Mouse (Mus musculus) frontal cortex, postnatal 14 days (tissue): ENCODE results near the gene Bpi.
A peak's percentile ranks its signal among the peaks of the same experiment; 100 is the strongest.

ENCODE experiments used
- DNase-seq, 2 experiments: peaks; one replicate each; pipeline ENCODE4 v3.0.0; 2022; ENCODE audit warnings: low spot score in 2 of 2

The Bpi gene

GRCm38 (mm10) chr2:158258005-158258418 is at the start of gene Bpi:
TSS of gene Bpi (plus strand) at chr2:158258094.
- no peak for DNase-seq

- no peak for DNase-seq
Observed at GRCm38 (mm10) chr2:158209776-158210175, 48.1 kb upstream of the Bpi start.

- DNase-seq, result peak in 1 of 2 experiments; percentile 42
Observed at GRCm38 (mm10) chr2:158210503-158210902, 47.4 kb upstream of the Bpi start.

DNA sequence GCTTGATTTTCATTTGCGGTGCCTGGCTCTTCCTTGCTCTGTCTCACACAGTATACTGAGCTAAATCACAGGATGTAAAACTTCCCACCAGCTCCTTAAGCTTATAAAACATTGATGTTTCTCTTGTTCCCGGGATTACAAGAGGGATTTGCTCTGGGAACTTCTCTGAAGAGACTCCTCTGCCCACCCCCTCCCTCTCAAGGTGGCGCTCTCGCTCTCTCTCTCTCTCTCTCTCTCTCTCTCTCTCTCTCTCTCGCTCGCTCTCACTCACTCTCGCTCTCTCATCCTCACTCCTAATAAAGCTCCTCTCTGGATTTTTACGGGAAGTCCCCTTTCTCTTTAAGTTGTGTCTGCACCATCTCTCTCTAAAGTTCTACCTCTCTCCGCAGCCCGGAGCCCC is 46.9 kb upstream of the Bpi start:
- DNase-seq, result no peak

GRCm38 (mm10) chr2:158211764-158212471 is 46.0 kb upstream of the Bpi start:
- DNase-seq, result no peak

- DNase-seq, result no peak
Observed at GRCm38 (mm10) chr2:158215283-158216117, 42.4 kb upstream of the Bpi start.

DNA sequence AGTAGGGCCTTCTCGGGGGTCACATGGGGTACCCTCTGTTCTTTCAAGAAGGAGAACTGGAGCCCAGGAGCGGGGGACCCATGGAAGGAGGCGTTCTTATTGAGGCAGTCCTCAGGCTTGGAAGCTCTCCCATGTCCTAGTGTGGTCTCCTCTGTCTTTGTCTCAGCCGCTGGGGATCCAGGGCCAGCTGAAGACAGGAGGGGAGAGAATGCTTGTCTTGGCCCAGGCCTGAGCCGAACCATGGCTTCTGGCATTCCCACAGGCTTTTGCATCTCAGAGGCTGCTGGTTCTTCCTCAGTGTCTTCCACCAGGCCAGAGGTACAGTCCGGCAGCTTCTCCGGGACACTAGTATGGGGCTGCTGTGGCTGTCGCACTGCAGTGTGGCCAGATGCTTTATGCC is 41.4 kb upstream of the Bpi start:
- no peak for DNase-seq

DNA sequence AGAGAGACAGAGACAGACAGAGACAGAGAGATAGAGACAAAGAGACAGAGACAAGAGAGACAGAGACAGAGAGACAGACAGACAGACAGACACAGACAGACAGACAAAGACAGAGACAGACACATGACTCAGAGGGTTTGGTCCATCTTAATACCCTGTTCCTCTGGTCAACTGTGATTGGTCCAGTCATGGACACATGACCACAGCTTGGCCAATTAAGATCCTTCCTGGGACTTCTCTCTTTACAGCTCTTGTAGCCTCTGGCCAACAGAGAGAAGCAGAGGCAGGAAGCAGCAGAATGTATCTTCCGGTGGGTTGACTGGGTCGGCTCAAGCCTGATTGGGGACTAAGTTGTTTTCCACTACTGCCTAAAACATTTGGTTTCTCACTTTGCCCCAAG is 38.3 kb upstream of the Bpi start:
- DNase-seq, result no peak

- DNase-seq, result no peak
Observed at GRCm38 (mm10) chr2:158221446-158222084, 36.3 kb upstream of the Bpi start.

DNA sequence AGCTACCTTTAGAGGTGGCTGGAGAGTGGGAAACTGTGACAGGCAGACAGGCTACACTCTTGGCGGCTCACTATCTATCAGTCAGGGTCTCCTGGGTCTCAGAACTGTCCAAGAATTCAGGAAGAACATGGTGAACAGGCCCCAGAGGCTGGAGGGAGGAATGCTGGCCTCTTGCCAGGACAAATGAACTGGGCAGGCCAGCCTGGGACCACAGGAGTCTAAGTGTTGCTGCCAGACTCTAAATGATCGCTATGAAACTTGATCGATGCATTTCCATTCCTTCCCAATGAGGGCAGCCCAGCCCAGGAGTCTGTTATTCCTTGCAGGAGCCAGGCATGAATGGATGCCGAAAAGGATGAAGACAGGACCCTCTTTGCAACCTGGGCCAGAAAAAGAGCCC is 35.2 kb upstream of the Bpi start:
- DNase-seq, result no peak

DNA sequence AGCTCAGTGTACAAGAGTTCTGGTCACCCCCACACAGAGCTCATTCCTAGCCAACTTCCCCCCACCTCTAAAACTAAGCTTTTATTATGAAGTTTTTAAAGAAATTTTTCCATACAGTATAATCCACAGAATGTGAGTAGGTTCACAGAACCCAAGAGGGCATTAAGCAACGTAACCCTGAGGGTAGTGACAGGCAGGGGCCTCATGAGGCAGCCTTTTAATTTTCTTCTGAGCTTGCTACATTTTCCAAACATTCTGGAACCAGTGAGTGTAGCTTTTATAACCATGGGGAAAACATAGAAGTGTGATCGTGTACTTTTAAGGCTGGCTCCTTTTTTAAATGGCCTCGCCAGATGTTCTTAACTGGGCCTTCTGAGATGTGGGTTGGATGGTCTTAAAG is 34.4 kb upstream of the Bpi start:
- no peak for DNase-seq

GRCm38 (mm10) chr2:158225301-158225700 is 32.6 kb upstream of the Bpi start:
- DNase-seq, result no peak

GRCm38 (mm10) chr2:158228670-158229502 is 29.0 kb upstream of the Bpi start, which contains the start of gene D630003M21Rik:
TSS of gene D630003M21Rik (minus strand) at chr2:158229222.
- no peak for DNase-seq

GRCm38 (mm10) chr2:158229503-158229892 is 28.4 kb upstream of the Bpi start:
- no peak for DNase-seq

DNA sequence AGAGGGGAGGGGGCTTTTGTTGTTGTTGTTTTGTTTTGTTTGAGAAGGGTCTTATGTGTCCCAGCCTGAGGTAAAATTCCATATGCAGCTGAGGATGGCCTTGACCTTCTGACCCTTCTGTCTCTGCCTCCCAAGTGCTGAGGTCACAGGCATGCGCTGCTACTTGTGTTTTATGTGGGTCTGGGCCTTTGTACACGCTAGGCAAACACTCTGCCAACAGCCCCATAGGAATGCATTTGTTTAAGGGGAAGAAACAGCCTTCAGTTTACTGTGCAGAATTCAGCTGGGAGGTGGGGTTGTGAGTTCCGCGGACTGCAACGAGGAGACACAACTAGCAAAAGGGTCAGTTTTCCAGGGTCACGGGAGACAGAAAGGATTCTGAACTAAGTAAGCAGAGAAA is 27.3 kb upstream of the Bpi start:
- no peak for DNase-seq

- DNase-seq, result no peak
Observed at GRCm38 (mm10) chr2:158231071-158231470, 26.8 kb upstream of the Bpi start.

- DNase-seq, result no peak
Observed at GRCm38 (mm10) chr2:158232414-158232813, 25.5 kb upstream of the Bpi start.

DNA sequence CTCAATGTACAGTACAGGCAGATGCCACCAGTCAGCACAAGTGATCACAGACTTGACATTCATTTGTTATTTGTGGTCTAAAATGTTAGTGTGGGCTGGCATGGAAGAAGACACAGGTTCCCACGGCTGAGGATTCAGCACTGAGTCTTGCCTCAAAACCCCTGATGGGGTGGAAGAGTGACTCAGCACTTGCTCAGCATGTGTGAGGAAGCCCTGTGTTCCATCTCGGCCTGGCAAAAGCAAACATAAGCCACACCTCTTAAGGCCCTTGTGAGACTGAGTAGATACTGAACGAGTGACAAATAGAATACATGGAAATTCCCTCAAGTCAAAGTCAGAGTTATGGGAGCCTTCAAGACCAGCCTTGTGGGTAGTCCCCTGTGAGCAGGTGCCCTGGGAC is 24.8 kb upstream of the Bpi start:
- no peak for DNase-seq

- DNase-seq, result no peak
Observed at GRCm38 (mm10) chr2:158236698-158237097, 21.2 kb upstream of the Bpi start.

GRCm38 (mm10) chr2:158238101-158238500 is 19.8 kb upstream of the Bpi start:
- DNase-seq, result no peak

DNA sequence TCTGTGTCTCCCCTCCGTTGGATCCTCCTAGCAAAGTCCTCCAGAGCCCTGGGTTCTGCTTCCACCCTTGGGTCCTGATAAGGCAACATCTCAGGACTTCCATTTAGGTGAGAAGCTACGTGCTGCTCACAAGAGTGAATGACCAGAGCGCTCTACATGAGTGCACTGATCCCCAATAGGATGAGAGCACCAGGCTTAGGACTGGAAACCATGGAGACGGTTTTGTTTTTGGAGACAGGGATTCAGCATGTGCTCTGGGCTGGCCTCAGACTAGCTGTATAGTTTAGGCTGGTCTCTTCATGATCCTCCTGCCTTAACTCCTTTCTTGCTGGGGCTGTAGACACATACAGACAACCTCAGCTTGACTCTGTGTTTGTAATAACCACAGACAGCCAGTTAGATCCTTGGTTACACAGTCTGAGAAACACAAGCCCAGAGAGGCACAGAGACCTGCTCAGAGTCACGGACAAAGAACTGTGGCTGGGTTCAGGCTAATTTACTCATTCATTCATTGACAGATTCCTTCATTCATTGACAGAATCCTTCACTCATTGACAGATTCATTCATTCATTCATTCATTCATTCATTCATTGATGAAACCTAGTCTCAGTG is 16.7 kb upstream of the Bpi start:
- no peak for DNase-seq
